Mouse (Mus musculus): ENCODE results near the gene Slc27a3. TPM values are rescaled to one million over a fixed set of nuclear protein-coding genes. Genes with fewer than 3 reads are reported as not detected.
"Not testable (repeated sequence)": the region's sequence is repeated elsewhere in the genome, so short reads cannot be mapped to it uniquely, and the experiment has no call there.

Gene Slc27a3
- total RNA-seq, 2 experiments from 2014 or later, result 18.6 to 21.5 TPM

- no peak for DNase-seq (ENCODE audit: low spot score in 2 of 2)
Observed at GRCm38 (mm10) chr3:90347847-90348246, 41.9 kb downstream of the Slc27a3 start.

DNA sequence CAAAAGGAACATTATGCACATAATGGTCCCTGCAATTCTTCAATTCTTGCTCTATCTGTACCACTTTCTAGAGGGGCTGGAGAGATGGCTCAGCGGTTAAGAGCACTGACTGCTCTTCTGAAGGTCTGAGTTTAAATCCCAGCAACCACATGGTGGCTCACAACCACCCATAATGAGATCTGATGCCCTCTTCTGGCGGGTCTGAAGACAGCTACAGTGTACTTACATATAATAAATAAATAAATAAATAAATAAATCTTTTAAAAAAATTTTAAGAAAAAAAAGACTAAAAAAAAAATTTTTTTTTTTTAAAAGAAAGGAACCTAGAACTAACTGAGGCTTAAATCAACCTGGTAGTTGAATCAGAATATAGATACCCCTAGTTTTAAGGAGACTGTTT, 46.9 kb downstream of the Slc27a3 start:
- DNase-seq (ENCODE audit: low spot score in 2 of 2), result not testable (repeated sequence)

- no peak for DNase-seq (ENCODE audit: low spot score in 2 of 2)
Observed at GRCm38 (mm10) chr3:90340177-90340576, 49.6 kb downstream of the Slc27a3 start.

DNA sequence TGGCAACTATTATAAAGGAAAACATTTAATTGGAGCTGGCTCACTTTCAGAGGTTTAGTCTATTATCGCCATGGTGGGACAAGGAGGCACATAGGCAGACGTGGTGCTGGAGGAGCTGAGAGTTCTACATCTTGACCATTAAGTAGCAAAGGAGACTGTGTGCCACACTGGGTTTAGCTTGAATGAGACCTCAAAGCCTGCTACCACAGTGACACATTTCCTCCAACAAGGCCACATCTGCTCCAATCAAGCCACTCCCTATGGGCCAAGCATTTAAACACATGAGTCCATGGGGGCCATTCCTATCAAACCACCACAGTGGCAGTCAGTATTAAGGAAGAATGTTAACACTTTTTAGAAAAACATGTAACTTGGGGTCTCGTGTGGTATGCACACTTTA, 51.5 kb downstream of the Slc27a3 start:
- DNase-seq (ENCODE audit: low spot score in 2 of 2), result no peak

- no peak for DNase-seq (ENCODE audit: low spot score in 2 of 2)
Observed at GRCm38 (mm10) chr3:90335517-90335916, 54.2 kb downstream of the Slc27a3 start.

Other genes with a start within 250 kb of the Slc27a3 start
- 100 to 1,000 TPM; 800 to 858 TPM for gene Rps27, start 176.3 kb downstream of the Slc27a3 start, total RNA-seq (2021)
- gene Rab13, start 176.2 kb downstream of the Slc27a3 start, total RNA-seq (2021), result 10 to 100 TPM; 10.3 to 10.8 TPM
- gene Jtb, start 158.3 kb downstream of the Slc27a3 start, total RNA-seq (2021), result 10 to 100 TPM; 50.2 to 59.4 TPM
- not detected for gene Creb3l4, start 146.4 kb downstream of the Slc27a3 start, total RNA-seq (2021)
- 10 to 100 TPM; 48.6 to 52.3 TPM for gene Slc39a1, start 141.8 kb downstream of the Slc27a3 start, total RNA-seq (2021)
- 10 to 100 TPM; 29.8 to 34.6 TPM for gene Crtc2, start 135.8 kb downstream of the Slc27a3 start, total RNA-seq (2021)
- gene Dennd4b, start 124.8 kb downstream of the Slc27a3 start, total RNA-seq (2021), result 10 to 100 TPM; 23.1 to 28.8 TPM
- gene Gatad2b, start 96.8 kb downstream of the Slc27a3 start, total RNA-seq (2021), result 10 to 100 TPM; 79.6 to 94.1 TPM
- gene Ints3, start 43.7 kb upstream of the Slc27a3 start, total RNA-seq (2021), result 10 to 100 TPM; 59.6 to 61.2 TPM
- gene Npr1, start 75.9 kb upstream of the Slc27a3 start, total RNA-seq (2021), result 1 to 10 TPM; 5.2 to 6.6 TPM
- 100 to 1,000 TPM; 107 to 109 TPM for gene Ilf2, start 86.2 kb upstream of the Slc27a3 start, total RNA-seq (2021)
- gene Snapin, start 101.1 kb upstream of the Slc27a3 start, total RNA-seq (2021), result 10 to 100 TPM; 43.8 to 46.3 TPM
- 100 to 1,000 TPM; 173 to 189 TPM for gene Chtop, start 119.6 kb upstream of the Slc27a3 start, total RNA-seq (2021)
- 10 to 100 TPM; 71.0 to 73.5 TPM for gene S100a1, start 124.5 kb upstream of the Slc27a3 start, total RNA-seq (2021)
- 10 to 100 TPM; 28.4 to 30.9 TPM for gene S100a13, start 124.5 kb upstream of the Slc27a3 start, total RNA-seq (2021)
- gene S100a14, start 136.9 kb upstream of the Slc27a3 start, total RNA-seq (2021), result under 1 TPM; 0.38 to 0.55 TPM
- 100 to 1,000 TPM in 1 of 2 experiments, 10 to 100 TPM in 1; 90.0 to 104 TPM for gene S100a16, start 147.3 kb upstream of the Slc27a3 start, total RNA-seq (2021)
- gene S100a3, start 170.6 kb upstream of the Slc27a3 start, total RNA-seq (2021), result 1 to 10 TPM; 2.2 to 2.9 TPM
- not detected for gene S100a2, start 200.3 kb upstream of the Slc27a3 start, total RNA-seq (2021)
- gene Gm42674, start 212.0 kb upstream of the Slc27a3 start, total RNA-seq (2021), result not detected
- gene S100a4, start 213.8 kb upstream of the Slc27a3 start, total RNA-seq (2021), result 10 to 100 TPM; 12.7 to 14.4 TPM
- not detected for gene S100a5, start 218.6 kb upstream of the Slc27a3 start, total RNA-seq (2021)
- gene S100a6, start 222.9 kb upstream of the Slc27a3 start, total RNA-seq (2021), result 10 to 100 TPM; 30.9 to 35.7 TPM